Mouse (Mus musculus) CH12.LX (cell line): Measurements from ENCODE around the gene Nat8f4. TPM values are rescaled to one million over a fixed set of nuclear protein-coding genes. Genes with fewer than 3 reads are reported as not detected.

Experiments used
- DNase-seq: peaks from one replicate; pipeline ENCODE4 v3.0.0-alpha.2; 2013; ENCODE audit errors: extremely low read depth
- H3K27ac ChIP-seq: 2 replicates; pipeline ENCODE4 v1.5.1; 2012; ENCODE audit warnings: low read depth, mild to moderate bottlenecking, control low read depth, moderate library complexity; ENCODE audit not compliant: insufficient read depth
- H3K27me3 ChIP-seq: replicated peaks from 2 replicates; pipeline ENCODE3; 2012; ENCODE audit warnings: inconsistent platforms
- H3K36me3 ChIP-seq, 2 experiments: replicated peaks in 1 of 2; 2 replicates each; pipeline versions ENCODE3 to v1.6.1; 2012; ENCODE audit warnings: inconsistent platforms in 1 of 2, low read length in 1 of 2, mild to moderate bottlenecking in 1 of 2, mixed read lengths in 1 of 2, moderate library complexity in 1 of 2; ENCODE audit not compliant: control insufficient read depth in 1 of 2, insufficient read depth in 1 of 2
- H3K4me1 ChIP-seq, 2 experiments: 2 replicates each; pipeline ENCODE4 v1.6.1; 2012; ENCODE audit warnings: inconsistent platforms in 1 of 2, moderate library complexity in 1 of 2; ENCODE audit not compliant: insufficient read depth in 2 of 2, control insufficient read depth in 1 of 2
- H3K4me2 ChIP-seq: 2 replicates; pipeline ENCODE4 v1.6.1; 2012; ENCODE audit warnings: low read depth, mild to moderate bottlenecking, control low read depth; ENCODE audit not compliant: poor library complexity, insufficient read depth, severe bottlenecking
- H3K4me3 ChIP-seq, 3 experiments: fragments of 150-350 bp in 1 of 3; sonication (generic) in 1 of 3; replicated peaks in 1 of 3; 2 replicates each; pipeline versions ENCODE3 to v1.5.1; 2011 to 2012; ENCODE audit warnings: low read depth in 2 of 3, low read length in 2 of 3, mild to moderate bottlenecking in 2 of 3, moderate library complexity in 2 of 3, control low read depth in 1 of 3, improper control_type of control experiment in 1 of 3, inconsistent platforms in 1 of 3, mixed read lengths in 1 of 3; ENCODE audit not compliant: poor library complexity in 1 of 3
- H3K79me2 ChIP-seq: replicated peaks from 2 replicates; pipeline ENCODE4 v1.6.1; 2012; ENCODE audit warnings: mild to moderate bottlenecking, moderate library complexity; ENCODE audit not compliant: control insufficient read depth, poor library complexity, insufficient read depth, severe bottlenecking; ENCODE audit errors: extremely low read depth
- H3K9ac ChIP-seq: 2 replicates; pipeline ENCODE4 v1.6.1; 2012; ENCODE audit warnings: low read depth, mild to moderate bottlenecking, control low read depth, moderate library complexity; ENCODE audit not compliant: insufficient read depth
- H3K9me3 ChIP-seq: replicated peaks from 2 replicates; pipeline ENCODE3; 2012; ENCODE audit warnings: low read length, inconsistent platforms, mixed read lengths
- ELF1 ChIP-seq: IDR thresholded peaks from 2 replicates; pipeline ENCODE4 v1.6.1; 2014; ENCODE audit warnings: low read depth, mild to moderate bottlenecking, inconsistent platforms, low read length, improper control_type of control experiment
- ETS1 ChIP-seq: conservative IDR thresholded peaks from 2 replicates; pipeline ENCODE4 v1.6.1; 2012; ENCODE audit warnings: low read depth, mild to moderate bottlenecking, inconsistent platforms, low read length, improper control_type of control experiment, moderate library complexity
- IRF4 ChIP-seq: IDR thresholded peaks from 2 replicates; pipeline ENCODE4 v1.6.1; 2014; ENCODE audit warnings: low read depth, mild to moderate bottlenecking, inconsistent platforms, low read length, improper control_type of control experiment
- MAFK ChIP-seq: IDR thresholded peaks from 2 replicates; pipeline ENCODE4 v1.6.1; 2011; ENCODE audit warnings: low read length, improper control_type of control experiment; ENCODE audit not compliant: insufficient replicate concordance
- MEF2A ChIP-seq: IDR thresholded peaks from 2 replicates; pipeline ENCODE4 v1.6.1; 2014; ENCODE audit warnings: low read depth, mild to moderate bottlenecking, inconsistent platforms, low read length, improper control_type of control experiment, borderline replicate concordance
- MXI1 ChIP-seq: IDR thresholded peaks from 2 replicates; pipeline ENCODE4 v1.6.1; 2011; ENCODE audit warnings: mild to moderate bottlenecking, low read depth, low read length, improper control_type of control experiment
- NELFE ChIP-seq: IDR thresholded peaks from 2 replicates; pipeline ENCODE4 v1.6.1; 2011; ENCODE audit warnings: low read depth, low read length, improper control_type of control experiment
- PAX5 ChIP-seq: IDR thresholded peaks from 2 replicates; pipeline ENCODE4 v1.6.1; 2012; ENCODE audit warnings: low read length, inconsistent platforms, mixed read lengths
- POLR2AphosphoS2 ChIP-seq: IDR thresholded peaks from 2 replicates; pipeline ENCODE4 v1.6.1; 2011; ENCODE audit warnings: low read depth, low read length, improper control_type of control experiment
- RCOR1 ChIP-seq: conservative IDR thresholded peaks from 2 replicates; pipeline ENCODE4 v1.6.1; 2012; ENCODE audit warnings: low read depth, mild to moderate bottlenecking, inconsistent platforms, low read length, improper control_type of control experiment
- SIN3A ChIP-seq: IDR thresholded peaks from 2 replicates; pipeline ENCODE4 v1.6.1; 2012; ENCODE audit warnings: low read length, improper control_type of control experiment, inconsistent platforms
- SMC3 ChIP-seq: IDR thresholded peaks from 2 replicates; pipeline ENCODE4 v1.6.1; 2011; ENCODE audit warnings: low read depth, low read length, improper control_type of control experiment
- TCF12 ChIP-seq: IDR thresholded peaks from 2 replicates; pipeline ENCODE4 v1.6.1; 2014; ENCODE audit warnings: low read depth, mild to moderate bottlenecking, inconsistent platforms, low read length, improper control_type of control experiment
- UBTF ChIP-seq: IDR thresholded peaks from 2 replicates; pipeline ENCODE4 v1.6.1; 2012; ENCODE audit warnings: low read depth, mild to moderate bottlenecking, inconsistent platforms, low read length, improper control_type of control experiment, moderate library complexity
- USF2 ChIP-seq: conservative IDR thresholded peaks from 2 replicates; pipeline ENCODE4 v1.6.1; 2011; ENCODE audit warnings: low read depth, low read length, improper control_type of control experiment
- ZC3H11A ChIP-seq: IDR thresholded peaks from 2 replicates; pipeline ENCODE4 v1.6.1; 2012; ENCODE audit warnings: low read depth, mild to moderate bottlenecking, inconsistent platforms, low read length, improper control_type of control experiment
- ZKSCAN1 ChIP-seq: IDR thresholded peaks from 2 replicates; pipeline ENCODE4 v1.6.1; 2012; ENCODE audit warnings: low read depth, inconsistent platforms, low read length, improper control_type of control experiment, borderline replicate concordance
- dilution Hi-C: fragments of 300-500 bp; cut with MboI; formaldehyde crosslinking; loops from 2 replicates; pipeline ENCODE4 v1.14.3; 2020; ENCODE audit warnings: low sequenced_read_pairs; ENCODE audit not compliant: extremely low pct_unique_long_range_greater_than_20kb, extremely low pct_ligation_motif_present
- in situ Hi-C: fragments of 300-500 bp; cut with MboI; formaldehyde crosslinking; loops from 3 replicates; pipeline ENCODE4 v1.14.3; 2019; ENCODE audit warnings: low sequenced_read_pairs, low pct_ligation_motif_present, low pct_unique_long_range_greater_than_20kb, mixed read lengths
- polyA plus RNA-seq: library from polyadenylated mRNA; unstranded; fragments of >175 nt; gene quantifications from 2 replicates; pipeline ENCODE4 v1.2.1, GENCODE M21; 2012; ENCODE audit warnings: low read depth; ENCODE audit not compliant: insufficient read length
- total RNA-seq, 2 experiments: library from RNA; depleted of rRNA; stranded (reverse); fragments of 300-350 nt in 1 of 2; fragments of >200 nt in 1 of 2; gene quantifications; 2 replicates each; pipeline ENCODE4 v1.2.3; 2012 to 2014

Nat8f4 gene
- total and polyA plus RNA-seq, 3 experiments = 1.8 to 2.4 (median 2.3) TPM

DNA sequence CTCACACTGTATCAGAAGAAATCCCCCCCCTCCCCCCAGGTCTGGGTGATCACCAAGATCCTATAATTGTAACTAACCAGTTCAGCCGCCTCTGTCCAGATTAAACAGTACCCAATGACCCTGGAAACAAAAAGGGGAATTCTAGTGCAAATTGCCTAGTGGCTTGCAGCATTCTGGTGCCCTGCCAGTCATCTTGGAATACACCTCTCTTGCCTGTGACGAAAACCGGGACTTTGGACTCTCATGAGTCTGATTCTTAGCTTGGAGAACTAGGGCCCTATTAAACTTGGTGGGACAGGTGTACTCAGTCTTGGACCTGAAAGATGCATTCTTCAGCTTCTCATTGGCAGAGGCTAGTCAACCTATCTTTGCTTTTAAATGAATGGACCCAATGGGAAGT, 51.2 kb downstream of the Nat8f4 start:
- no peak overlapping the region for H3K4me3 ChIP-seq
- no peaks in the 10 kb centered on the region for H3K4me1 ChIP-seq
- in situ Hi-C loops = no loop called here
- H3K27me3 ChIP-seq = peaks cover 73% of the 10 kb centered on the region
- no peak for DNase-seq
- H3K79me2 ChIP-seq = no peaks in the 10 kb centered on the region
- TF ChIP-seq SMC3 (no peak), USF2 (no peak), ZKSCAN1 (no peak), ETS1 (no peak), MXI1 (no peak), UBTF (no peak)
- TF ChIP-seq, all 38 proteins: peak for 0
- no peak overlapping the region for H3K9ac ChIP-seq
- dilution Hi-C loops = no loop called here
- no peak overlapping the region for H3K4me2 ChIP-seq
- H3K27ac ChIP-seq = no peak overlapping the region
- H3K36me3 ChIP-seq = no peaks in the 10 kb centered on the region
- H3K9me3 ChIP-seq = no peaks in the 10 kb centered on the region

- H3K9me3 ChIP-seq = no peaks in the 10 kb centered on the region
- DNase-seq = no peak
- no peaks in the 10 kb centered on the region for H3K79me2 ChIP-seq
- H3K27ac ChIP-seq = no peak overlapping the region
- TF ChIP-seq PAX5 = no peak
- no peak for TF ChIP-seq MAFK
- no peak for TF ChIP-seq USF2
- TF ChIP-seq TCF12 = no peak
- TF ChIP-seq POLR2AphosphoS2 = no peak
- TF ChIP-seq IRF4 = no peak
- TF ChIP-seq ELF1 = no peak
- no peak for TF ChIP-seq SIN3A
- TF ChIP-seq RCOR1 = no peak
- no peak for TF ChIP-seq NELFE
- no peak for TF ChIP-seq ZC3H11A
- TF ChIP-seq MEF2A = no peak
- in situ Hi-C loops (no loop called here), dilution Hi-C loops (no loop called here)
- no peaks in the 10 kb centered on the region for H3K36me3 ChIP-seq
- H3K4me2 ChIP-seq = no peak overlapping the region
- no peak overlapping the region for H3K9ac ChIP-seq
- H3K4me1 ChIP-seq = no peaks in the 10 kb centered on the region
- H3K4me3 ChIP-seq = no peak overlapping the region
- peaks cover 73% of the 10 kb centered on the region for H3K27me3 ChIP-seq
These were observed 53.5 kb downstream of the Nat8f4 start for GRCm38 (mm10) chr6:85851062-85851773.
